Mouse (Mus musculus) urinary bladder, postnatal 10 days (tissue): ENCODE data around the gene Thbs4.
"Not testable (repeated sequence)": the region's sequence is repeated elsewhere in the genome, so short reads cannot be mapped to it uniquely, and the experiment has no call there.

Experiments
- DNase-seq: peaks from one replicate; pipeline ENCODE4 v3.0.0; 2022; ENCODE audit warnings: low spot score

Gene Thbs4

GRCm38 (mm10) chr13:92794462-92795214 is at the start of gene Thbs4:
TSS of gene Thbs4 (minus strand) at chr13:92794818.
- DNase-seq: no peak

- no peak for DNase-seq
Measured at GRCm38 (mm10) chr13:92833162-92833561, 38.5 kb upstream of the Thbs4 start.

GRCm38 (mm10) chr13:92828820-92829219 is 34.2 kb upstream of the Thbs4 start:
- DNase-seq: no peak

GRCm38 (mm10) chr13:92817357-92817756 is 22.7 kb upstream of the Thbs4 start:
- no peak for DNase-seq

- no peak for DNase-seq
Measured at GRCm38 (mm10) chr13:92816329-92816728, 21.7 kb upstream of the Thbs4 start.

GRCm38 (mm10) chr13:92810592-92810991 is 16.0 kb upstream of the Thbs4 start:
- DNase-seq: not testable (repeated sequence)

- no peak for DNase-seq
Measured at GRCm38 (mm10) chr13:92807849-92808248, 13.2 kb upstream of the Thbs4 start.

- no peak for DNase-seq
Measured at GRCm38 (mm10) chr13:92806785-92807184, 12.2 kb upstream of the Thbs4 start.

- DNase-seq: no peak
Measured at GRCm38 (mm10) chr13:92799306-92799925, 4.8 kb upstream of the Thbs4 start.

GRCm38 (mm10) chr13:92798830-92799229 is 4.2 kb upstream of the Thbs4 start:
- DNase-seq: no peak

- no peak for DNase-seq
Measured at GRCm38 (mm10) chr13:92793636-92794035, 982 bp downstream of the Thbs4 start.

- no peak for DNase-seq
Measured at GRCm38 (mm10) chr13:92791474-92791873, 3.1 kb downstream of the Thbs4 start.

GRCm38 (mm10) chr13:92784311-92784710 is 10.3 kb downstream of the Thbs4 start:
- DNase-seq: no peak

- DNase-seq: no peak
Measured at GRCm38 (mm10) chr13:92783551-92783950, 11.1 kb downstream of the Thbs4 start.

- DNase-seq: no peak
Measured at GRCm38 (mm10) chr13:92780927-92781326, 13.7 kb downstream of the Thbs4 start.

- DNase-seq: no peak
Measured at GRCm38 (mm10) chr13:92780076-92780475, 14.5 kb downstream of the Thbs4 start.

- DNase-seq: no peak
Measured at GRCm38 (mm10) chr13:92778642-92779041, 16.0 kb downstream of the Thbs4 start.

- no peak for DNase-seq
Measured at GRCm38 (mm10) chr13:92775916-92776315, 18.7 kb downstream of the Thbs4 start.

- no peak for DNase-seq
Measured at GRCm38 (mm10) chr13:92774887-92775286, 19.7 kb downstream of the Thbs4 start.

GRCm38 (mm10) chr13:92772500-92772899 is 22.1 kb downstream of the Thbs4 start:
- DNase-seq: no peak

- no peak for DNase-seq
Measured at GRCm38 (mm10) chr13:92771566-92771965, 23.1 kb downstream of the Thbs4 start.

- no peak for DNase-seq
Measured at GRCm38 (mm10) chr13:92765454-92766242, 29.0 kb downstream of the Thbs4 start.

GRCm38 (mm10) chr13:92762322-92762721 is 32.3 kb downstream of the Thbs4 start:
- no peak for DNase-seq
